Mouse (Mus musculus): Measurements from ENCODE around the gene Prkrip1. TPM values are rescaled to one million over a fixed set of nuclear protein-coding genes. Genes with fewer than 3 reads are reported as not detected.
"Not testable (repeated sequence)": the region's sequence is repeated elsewhere in the genome, so short reads cannot be mapped to it uniquely, and the experiment has no call there.

Gene Prkrip1
- total RNA-seq, 1 experiment from 2014 or later: 36.4 TPM

- no peak for DNase-seq
These were observed 34.8 kb downstream of the Prkrip1 start for GRCm38 (mm10) chr5:136163807-136164474.

DNA sequence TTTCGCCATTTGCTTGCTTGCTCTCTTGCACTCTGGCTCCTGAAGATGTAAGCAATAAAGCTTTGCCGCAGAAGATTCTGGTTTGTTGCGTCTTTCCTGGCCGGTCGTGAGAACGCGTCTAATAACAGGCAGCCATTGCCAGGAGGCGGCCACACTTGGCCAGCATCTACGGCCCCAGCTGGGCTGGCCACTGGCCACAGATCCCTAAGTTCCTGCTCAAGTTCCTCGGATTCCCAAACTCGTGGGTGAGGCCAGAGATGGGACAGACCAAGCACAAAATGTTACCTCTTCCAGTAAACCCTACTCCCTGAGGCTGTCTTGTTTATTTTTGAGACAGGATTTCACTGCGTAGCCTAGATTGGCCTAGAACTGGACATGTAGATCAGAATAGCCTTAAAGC, 38.7 kb downstream of the Prkrip1 start:
- not testable (repeated sequence) for DNase-seq

DNA sequence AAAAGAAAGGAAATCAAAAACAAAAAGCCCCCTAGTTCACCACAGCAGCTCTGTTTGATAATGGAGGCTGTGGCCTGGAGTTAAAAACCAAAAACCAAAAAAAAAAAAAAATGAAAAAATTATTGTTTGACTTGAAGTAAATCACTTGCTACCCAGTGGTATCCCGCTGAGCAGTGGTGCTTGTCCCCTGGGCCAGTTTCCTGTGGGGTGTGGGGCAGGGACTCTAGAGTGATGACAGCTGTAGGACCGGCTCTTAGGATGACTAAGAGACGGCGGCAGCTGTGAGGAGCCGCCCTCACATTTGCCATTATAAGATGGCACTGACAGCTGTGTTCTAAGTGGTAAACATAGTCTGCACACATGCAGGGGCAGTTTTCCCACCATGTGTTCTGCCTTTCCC, 43.4 kb downstream of the Prkrip1 start:
- DNase-seq: no peak

DNA sequence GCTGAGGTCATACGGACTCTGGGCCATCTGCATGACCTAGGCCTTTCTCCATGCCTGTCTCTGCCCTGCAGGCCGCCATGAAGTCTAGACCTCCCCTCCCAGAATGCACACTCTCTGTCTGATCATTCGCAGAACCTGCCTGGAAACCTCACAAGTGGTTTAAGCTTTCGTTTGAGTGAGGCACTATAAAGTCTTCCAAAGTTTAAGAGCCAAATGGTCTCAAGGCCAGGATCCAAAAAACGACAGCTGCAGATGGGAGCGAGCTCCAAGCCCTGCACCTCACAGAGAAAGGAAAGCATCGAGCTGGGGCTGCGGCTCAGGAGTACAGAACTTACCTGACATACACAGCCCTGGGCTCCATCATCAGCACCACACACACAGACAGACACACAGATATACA, 46.4 kb downstream of the Prkrip1 start:
- DNase-seq: no peak

- not testable (repeated sequence) for DNase-seq
These were observed 49.6 kb downstream of the Prkrip1 start for GRCm38 (mm10) chr5:136149134-136149576.

DNA sequence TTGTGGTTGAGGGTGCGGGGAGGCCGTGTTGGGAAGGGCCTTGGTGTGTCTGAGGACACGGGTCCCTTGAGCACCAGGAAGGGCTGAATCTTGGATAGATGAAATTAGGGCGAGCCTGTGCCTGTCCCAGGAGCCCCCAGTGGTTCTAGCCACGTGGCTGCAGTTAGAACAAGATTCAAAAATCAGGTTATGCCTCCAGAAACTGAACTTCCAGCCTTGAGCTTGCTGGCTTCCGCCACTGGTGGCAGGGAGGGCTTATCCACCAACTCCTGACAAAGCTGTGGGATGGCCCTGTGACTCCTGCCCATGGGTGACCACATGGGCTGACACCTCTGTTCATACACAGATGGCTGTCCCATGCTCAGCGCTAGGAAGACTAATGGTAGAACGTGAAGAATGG, 51.1 kb downstream of the Prkrip1 start:
- no peak for DNase-seq

GRCm38 (mm10) chr5:136146936-136147335, 51.8 kb downstream of the Prkrip1 start:
- no peak for DNase-seq

- DNase-seq: no peak
These were observed 53.9 kb downstream of the Prkrip1 start for GRCm38 (mm10) chr5:136144606-136145430.

DNA sequence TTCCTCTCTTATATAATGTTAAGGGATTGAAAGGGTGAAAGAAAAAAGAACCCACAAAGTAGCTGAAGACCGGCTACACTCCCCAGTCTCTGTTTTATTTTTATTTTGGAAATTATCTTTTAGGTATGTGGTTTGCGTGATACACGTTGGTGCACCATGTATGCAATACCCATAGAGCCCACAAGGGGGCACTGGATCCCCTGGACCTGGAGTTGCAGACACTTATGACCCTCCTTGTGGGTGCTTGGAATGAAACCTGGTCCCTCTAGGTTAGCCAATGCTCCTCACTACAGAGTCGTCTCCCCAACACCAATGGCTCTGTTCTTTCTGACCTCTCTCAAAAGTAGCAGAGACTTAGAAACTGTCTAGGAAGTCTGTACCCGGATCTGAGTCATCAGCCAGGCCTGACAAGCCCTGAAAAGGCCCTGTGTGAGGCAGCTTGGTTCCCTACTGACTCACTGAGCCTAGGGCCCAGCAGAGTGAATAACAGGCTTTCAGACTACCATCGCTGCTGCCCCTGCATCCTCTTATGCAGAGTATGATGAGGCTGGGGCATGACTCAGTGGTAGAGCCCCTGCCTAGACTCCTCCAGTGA, 55.5 kb downstream of the Prkrip1 start:
- no peak for DNase-seq

GRCm38 (mm10) chr5:136142746-136143145, 56.0 kb downstream of the Prkrip1 start:
- DNase-seq: no peak

DNA sequence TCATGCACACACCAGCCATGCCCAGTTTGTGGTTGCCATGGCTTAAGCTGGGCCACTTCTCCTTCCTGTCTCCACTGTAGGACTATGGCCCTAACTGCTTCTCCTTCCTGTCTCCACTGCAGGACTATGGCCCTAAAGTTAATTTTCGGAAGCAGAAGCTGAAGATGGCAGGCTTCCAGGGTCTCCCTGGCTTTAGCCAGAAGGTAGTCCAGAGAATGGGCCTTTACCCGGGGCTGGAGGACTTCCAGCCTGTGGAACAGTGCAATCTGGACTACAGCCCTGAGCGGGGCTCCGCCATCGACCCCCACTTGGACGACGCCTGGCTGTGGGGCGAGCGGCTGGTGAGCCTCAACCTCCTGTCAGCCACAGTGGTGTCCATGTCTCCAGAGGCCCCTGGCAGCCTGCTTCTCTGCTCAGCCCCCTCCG, 58.7 kb downstream of the Prkrip1 start:
- DNase-seq: no peak

GRCm38 (mm10) chr5:136139393-136139792, 59.4 kb downstream of the Prkrip1 start:
- DNase-seq: no peak

DNA sequence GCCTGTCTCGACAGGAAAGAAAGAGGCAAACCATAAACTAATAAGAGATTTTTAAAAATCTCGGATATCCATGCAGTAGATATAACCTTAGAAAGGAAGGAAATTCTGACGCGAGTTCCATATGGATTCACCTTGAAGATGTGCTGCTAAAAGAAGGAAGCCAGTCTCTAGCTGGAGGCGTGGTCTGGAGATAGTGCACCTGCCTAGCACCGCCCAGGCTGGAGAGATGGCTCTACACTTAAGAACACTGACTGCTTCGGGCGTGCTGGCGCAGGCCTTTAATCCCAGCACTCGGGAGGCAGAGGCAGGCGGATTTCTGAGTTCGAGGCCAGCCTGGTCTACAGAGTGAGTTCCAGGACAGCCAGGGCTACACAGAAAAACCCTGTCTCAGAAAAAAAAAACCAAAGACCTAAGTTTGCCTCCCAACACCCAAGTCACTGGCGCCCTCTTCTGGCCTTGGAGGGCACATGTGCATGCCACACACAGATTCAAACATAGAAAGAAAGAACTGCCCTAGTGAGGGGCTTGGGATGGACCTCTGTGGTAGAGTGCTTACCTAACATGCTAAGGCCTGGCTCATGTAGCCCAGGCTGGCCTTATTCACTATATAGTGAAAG, 61.0 kb downstream of the Prkrip1 start:
- DNase-seq: peak; percentile 75

DNA sequence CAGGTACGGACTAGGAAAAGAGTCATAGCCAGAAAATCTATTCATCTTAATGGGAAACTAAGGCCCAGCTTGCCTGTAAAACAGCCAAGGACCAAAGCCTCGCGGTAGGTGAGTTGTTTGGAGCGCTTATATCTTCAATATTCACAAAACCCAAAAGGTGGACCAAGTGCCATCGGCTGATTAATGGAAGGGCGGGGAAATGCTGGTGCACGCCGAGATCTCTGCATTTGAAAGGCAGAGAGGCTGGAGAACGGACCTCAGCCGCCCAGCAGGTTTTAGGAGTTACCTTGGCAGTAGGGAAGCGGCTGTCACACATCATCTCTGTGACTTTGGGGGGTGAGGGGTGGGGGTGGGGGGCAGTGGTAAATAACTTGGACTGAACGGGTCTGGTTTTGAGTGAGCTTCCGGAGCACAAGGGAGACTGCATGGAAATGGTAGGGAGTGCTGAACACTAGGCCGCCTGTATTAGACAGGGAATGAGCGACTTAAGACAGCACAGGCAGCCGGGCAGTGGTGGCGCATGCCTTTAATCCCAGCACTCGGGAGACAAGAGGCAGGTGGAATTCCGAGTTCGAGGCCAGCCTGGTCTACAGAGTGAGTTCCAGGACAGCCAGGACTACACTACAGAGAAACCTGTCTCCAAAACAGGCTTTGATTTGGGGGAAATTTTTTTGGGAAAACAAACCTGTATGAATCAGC, 62.3 kb downstream of the Prkrip1 start:
- DNase-seq: peak; percentile 31

DNA sequence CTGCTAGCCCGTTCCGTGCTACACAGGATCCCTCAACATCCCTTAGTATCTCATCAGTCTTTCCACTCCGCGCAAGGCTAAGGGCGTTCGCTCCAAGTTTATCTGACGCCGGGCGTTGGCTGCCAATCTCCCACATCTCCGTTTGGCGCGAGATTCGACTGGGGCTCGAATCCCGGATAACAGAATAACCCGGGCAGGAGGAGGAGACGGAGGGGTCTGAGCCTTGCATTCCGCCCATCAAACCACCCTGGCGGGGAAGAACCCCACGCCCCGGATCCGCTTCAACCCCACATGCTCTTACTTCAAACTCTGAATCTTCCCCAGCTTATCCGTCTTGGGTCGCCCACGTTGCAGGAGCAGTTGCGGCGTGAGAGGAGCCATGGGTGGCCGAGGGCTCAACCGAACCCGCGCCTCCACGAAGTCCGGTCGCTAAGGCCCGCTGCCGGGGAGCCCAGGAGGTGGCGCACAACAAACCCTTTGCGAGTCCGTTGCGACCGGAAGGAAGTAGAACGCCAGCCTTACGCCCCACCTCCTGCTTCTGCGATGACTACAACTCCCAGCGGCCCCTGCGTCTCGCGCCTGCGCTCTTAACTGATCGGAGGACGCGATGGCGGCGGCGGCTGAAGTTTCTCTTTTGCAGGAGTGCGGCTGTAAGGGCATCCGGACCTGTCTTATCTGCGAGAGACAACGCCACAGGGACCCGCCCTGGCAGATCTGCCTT, 63.0 kb downstream of the Prkrip1 start, which contains the start of the genes Lrwd1 and Alkbh4:
Gene Lrwd1 (minus strand): TSS at position 504 of the 721 bp plus-strand sequence.
Gene Alkbh4 (plus strand): TSS at position 576 of the 721 bp plus-strand sequence.
- peak; percentile 97 for DNase-seq

Other genes starting within 250 kb of the Prkrip1 start
- 2.1 and 3.1 TPM in 2 replicates for gene Ssc4d, start 224.4 kb downstream of the Prkrip1 start, total RNA-seq (2021)
- gene Zp3, start 218.9 kb downstream of the Prkrip1 start, total RNA-seq (2021): not detected in 2 replicates
- gene Dtx2, start 204.2 kb downstream of the Prkrip1 start, total RNA-seq (2021): 15.4 and 15.5 TPM in 2 replicates
- 8.2 and 11.7 TPM in 2 replicates for gene Upk3b, start 160.5 kb downstream of the Prkrip1 start, total RNA-seq (2021)
- not detected in 2 replicates for gene Upk3bl, start 144.5 kb downstream of the Prkrip1 start, total RNA-seq (2021)
- 9.1 and 13.8 TPM in 2 replicates for gene Rasa4, start 115.0 kb downstream of the Prkrip1 start, total RNA-seq (2021)
- gene Polr2j, start 82.3 kb downstream of the Prkrip1 start, total RNA-seq (2021): 82.7 and 86.4 TPM in 2 replicates
- 11.2 and 15.5 TPM in 2 replicates for gene Lrwd1, start 62.9 kb downstream of the Prkrip1 start, total RNA-seq (2021)
- 7.2 and 9.8 TPM in 2 replicates for gene Alkbh4, start 62.8 kb downstream of the Prkrip1 start, total RNA-seq (2021)
- 2.6 and 12.4 TPM in 2 replicates for gene Orai2, start 28.2 kb downstream of the Prkrip1 start, total RNA-seq (2021)
- gene Sh2b2, start 47.6 kb upstream of the Prkrip1 start, total RNA-seq (2021): 21.9 and 24.5 TPM in 2 replicates